Mouse (Mus musculus): ENCODE data around the gene Nim1k. TPM values are rescaled to one million over a fixed set of nuclear protein-coding genes. Genes with fewer than 3 reads are reported as not detected.

The Nim1k gene
- polyA plus RNA-seq, 1 experiment from 2014 or later: 0.47 TPM

DNA sequence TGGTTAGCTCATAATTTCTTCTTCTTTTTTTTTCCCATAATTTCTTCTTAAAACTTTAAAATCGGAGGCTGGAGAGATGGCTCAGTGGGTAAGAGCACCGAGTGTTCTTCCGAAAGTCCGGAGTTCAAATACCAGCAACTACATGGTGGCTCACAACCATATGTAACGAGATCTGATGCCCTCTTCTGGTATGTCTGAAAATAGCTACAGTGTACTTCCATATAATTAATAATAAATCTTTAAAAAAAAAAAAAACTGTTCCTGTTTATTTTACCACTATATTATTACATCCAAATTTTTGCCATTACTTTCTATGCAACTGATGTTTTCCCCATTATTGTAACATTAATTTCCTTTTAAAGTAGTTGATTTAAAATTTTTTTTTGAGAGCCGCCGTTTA, 31.1 kb downstream of the Nim1k start:
- H3K4me1 ChIP-seq (replicated peaks): peaks cover 5% of the 10 kb centered on the region; the same call in 1 of the 2 replicates
- H3K4me2 ChIP-seq: no peak overlapping the region
- no peaks in the 10 kb centered on the region for H3K9me3 ChIP-seq (replicated peaks)
- 82% methylated on average over 7 of the region's 7 CpGs for WGBS
- H3K36me3 ChIP-seq: no peaks in the 10 kb centered on the region
- H3K4me3 ChIP-seq: no peak overlapping the region
- H3K27ac ChIP-seq (ENCODE audit: poor library complexity, severe bottlenecking): no peak overlapping the region
- H3K27me3 ChIP-seq (replicated peaks): no peaks in the 10 kb centered on the region
- H3K9ac ChIP-seq: no peak overlapping the region
- no peak for ATAC-seq (ENCODE audit: insufficient number of reproducible peaks, low FRiP score)

DNA sequence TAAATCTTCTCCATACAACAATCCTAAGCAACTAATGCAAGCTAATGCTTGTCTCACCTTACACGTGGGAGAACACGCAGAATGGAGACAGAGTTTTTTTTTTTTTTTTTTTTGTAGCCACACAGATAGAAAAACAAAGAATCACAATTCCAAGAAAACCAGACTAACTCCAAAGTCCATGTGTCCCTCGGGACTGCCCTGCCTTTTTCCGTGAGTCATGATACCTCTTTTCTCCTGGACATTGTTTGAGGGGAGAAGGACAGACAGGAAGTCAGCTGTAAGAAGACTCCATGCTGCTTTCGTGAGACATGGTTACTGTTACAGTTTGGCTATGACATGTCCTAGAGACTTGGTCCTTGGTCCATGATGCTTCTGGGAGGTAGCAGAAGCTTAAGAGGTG, 32.3 kb downstream of the Nim1k start:
- H3K36me3 ChIP-seq: no peaks in the 10 kb centered on the region
- H3K9me3 ChIP-seq (replicated peaks): no peaks in the 10 kb centered on the region
- peaks cover 5% of the 10 kb centered on the region; the same call in 1 of the 2 replicates for H3K4me1 ChIP-seq (replicated peaks)
- H3K27ac ChIP-seq (ENCODE audit: poor library complexity, severe bottlenecking): no peak overlapping the region
- no peaks in the 10 kb centered on the region for H3K27me3 ChIP-seq (replicated peaks)
- H3K4me3 ChIP-seq: no peak overlapping the region
- H3K9ac ChIP-seq: no peak overlapping the region
- 68% methylated on average over 5 of the region's 5 CpGs for WGBS
- no peak for ATAC-seq (ENCODE audit: insufficient number of reproducible peaks, low FRiP score)
- H3K4me2 ChIP-seq: no peak overlapping the region

DNA sequence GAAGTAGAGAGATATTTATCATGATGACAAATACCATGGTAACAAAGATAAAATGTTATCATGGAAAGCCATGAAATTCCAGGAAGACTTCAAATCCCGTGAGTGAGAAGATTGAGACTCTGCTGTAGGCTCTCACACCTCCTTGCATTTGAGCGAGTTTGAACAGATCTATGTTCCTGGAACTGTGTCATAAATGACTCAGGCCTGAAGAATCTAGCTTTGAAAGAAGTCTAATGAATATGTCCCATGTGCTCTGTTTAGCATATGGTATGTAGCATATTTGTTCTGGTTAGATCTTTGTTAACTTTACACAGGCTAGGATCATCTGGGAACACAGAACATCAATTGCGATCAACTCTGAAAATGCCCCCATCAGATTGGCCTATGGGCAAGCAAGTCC, 33.2 kb downstream of the Nim1k start:
- Histone ChIP-seq H3K4me3 (no peak overlapping the region), H3K4me2 (no peak overlapping the region), H3K27me3 (replicated peaks) (no peaks in the 10 kb centered on the region), H3K36me3 (no peaks in the 10 kb centered on the region), H3K9ac (no peak overlapping the region), H3K4me1 (replicated peaks) (no peaks in the 10 kb centered on the region), H3K9me3 (replicated peaks) (no peaks in the 10 kb centered on the region), H3K27ac (ENCODE audit: poor library complexity, severe bottlenecking) (no peak overlapping the region)
- ATAC-seq (ENCODE audit: insufficient number of reproducible peaks, low FRiP score): no peak
- 75% methylated on average over 3 of the region's 3 CpGs for WGBS

DNA sequence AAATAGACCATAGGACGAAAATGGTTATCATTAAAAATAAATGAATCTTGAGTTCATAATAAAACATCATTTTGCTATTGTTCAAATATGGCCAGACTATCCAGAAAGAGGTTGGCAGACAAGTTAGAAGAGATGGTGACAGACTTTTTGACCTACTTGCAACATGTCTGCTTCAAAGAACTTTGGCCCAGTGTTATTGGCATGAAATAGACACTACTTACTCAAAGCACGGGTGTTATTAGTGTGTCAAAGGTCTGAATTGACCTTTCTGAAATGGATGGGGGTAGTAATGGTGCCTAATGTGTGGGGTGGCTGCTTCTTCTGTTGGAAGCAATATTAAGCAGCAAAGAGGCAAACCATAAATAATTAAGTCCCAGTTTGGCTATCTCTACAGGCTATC, 39.6 kb downstream of the Nim1k start:
- 73% methylated on average over 2 of the region's 2 CpGs for WGBS
- H3K4me3 ChIP-seq: no peak overlapping the region
- no peak overlapping the region for H3K27ac ChIP-seq (ENCODE audit: poor library complexity, severe bottlenecking)
- H3K4me2 ChIP-seq: no peak overlapping the region
- no peaks in the 10 kb centered on the region for H3K27me3 ChIP-seq (replicated peaks)
- no peak overlapping the region for H3K9ac ChIP-seq
- no peaks in the 10 kb centered on the region for H3K36me3 ChIP-seq
- no peaks in the 10 kb centered on the region for H3K4me1 ChIP-seq (replicated peaks)
- H3K9me3 ChIP-seq (replicated peaks): no peaks in the 10 kb centered on the region
- no peak for ATAC-seq (ENCODE audit: insufficient number of reproducible peaks, low FRiP score)

DNA sequence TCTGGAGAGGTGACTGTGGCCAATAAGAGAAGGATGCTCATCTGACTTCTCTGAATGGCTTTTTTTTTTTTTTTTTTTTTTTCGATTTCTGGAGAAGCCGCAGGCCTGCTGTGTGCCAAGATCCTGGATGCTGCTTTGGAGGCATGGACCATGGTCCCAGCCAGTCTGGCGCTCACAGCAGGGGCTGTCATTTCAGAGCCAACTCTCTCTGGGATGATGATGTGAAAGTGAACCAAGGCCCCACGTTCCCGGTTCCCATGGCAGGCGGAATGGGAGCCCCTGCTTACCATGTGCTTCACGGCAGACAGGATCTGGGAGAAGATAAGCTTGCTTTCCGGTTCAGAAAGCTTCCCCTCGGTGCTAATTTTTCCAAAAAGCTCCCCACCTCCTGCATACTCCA, 41.9 kb downstream of the Nim1k start:
- Histone ChIP-seq H3K4me1 (replicated peaks) (0 out of 2 replicates have a peak, but pooled peaks cover 6% of the 10 kb centered on the region), H3K4me3 (no peak overlapping the region), H3K4me2 (no peak overlapping the region), H3K9ac (no peak overlapping the region), H3K27me3 (replicated peaks) (no peaks in the 10 kb centered on the region), H3K9me3 (replicated peaks) (no peaks in the 10 kb centered on the region), H3K27ac (ENCODE audit: poor library complexity, severe bottlenecking) (no peak overlapping the region), H3K36me3 (peaks cover 20% of the 10 kb centered on the region)
- ATAC-seq (ENCODE audit: insufficient number of reproducible peaks, low FRiP score): no peak
- WGBS: 48% methylated on average over 9 of the region's 9 CpGs

DNA sequence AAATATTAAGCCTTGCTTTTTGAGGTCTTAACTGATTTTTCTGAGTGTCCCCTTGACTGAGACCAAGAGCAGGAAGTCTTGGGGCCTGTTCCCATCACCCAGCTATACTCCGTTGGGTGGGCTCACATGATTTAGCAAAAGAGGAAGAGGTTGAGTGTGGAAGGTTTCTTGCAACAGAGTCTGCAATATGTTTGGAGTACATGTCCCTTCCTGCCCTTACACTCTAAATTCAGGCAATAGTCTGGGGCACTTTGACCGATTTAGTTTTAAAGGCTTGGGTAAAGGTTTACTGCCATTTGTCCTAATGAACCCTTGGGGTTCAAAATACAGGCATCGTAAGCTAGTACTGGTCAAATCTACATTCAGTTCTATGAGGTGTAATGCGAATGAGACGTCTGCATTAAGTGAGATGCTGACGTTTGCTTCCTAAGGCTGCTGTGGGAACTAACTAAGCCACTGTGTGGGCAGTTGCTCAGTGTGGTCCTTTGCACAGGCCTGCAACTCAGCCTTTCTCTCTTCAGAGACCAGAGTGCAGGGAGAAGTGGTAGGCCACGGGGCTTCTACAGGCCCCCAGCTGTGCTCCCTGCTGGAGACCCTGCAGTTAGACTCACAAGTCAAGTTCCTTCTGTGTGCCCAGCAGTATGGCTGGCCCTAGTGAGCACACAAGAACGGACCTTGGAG, 42.4 kb downstream of the Nim1k start:
- 64% methylated on average over 8 of the region's 8 CpGs for WGBS
- no peak for ATAC-seq (ENCODE audit: insufficient number of reproducible peaks, low FRiP score)
- H3K36me3 ChIP-seq: peaks cover 24% of the 10 kb centered on the region

DNA sequence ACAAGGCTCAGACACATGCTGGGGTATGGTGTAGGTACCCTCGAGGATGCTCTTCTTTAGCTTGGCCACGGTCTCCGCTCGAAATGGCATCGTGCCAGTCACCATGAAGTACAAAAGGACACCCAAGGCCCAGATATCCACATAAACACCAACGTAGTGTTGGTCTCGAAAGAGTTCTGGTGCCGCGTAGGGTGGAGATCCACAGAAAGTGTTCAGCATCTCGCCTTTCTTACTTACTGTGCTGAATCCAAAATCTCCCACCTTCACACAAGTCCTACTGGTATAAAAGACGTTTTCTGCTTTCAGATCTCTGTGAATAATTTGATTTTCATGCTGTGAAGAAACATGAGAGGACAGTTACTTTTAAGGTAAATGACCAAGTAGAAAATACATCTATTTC, 43.2 kb downstream of the Nim1k start:
- no peak overlapping the region for H3K27ac ChIP-seq (ENCODE audit: poor library complexity, severe bottlenecking)
- peaks cover 24% of the 10 kb centered on the region for H3K36me3 ChIP-seq
- no peak overlapping the region for H3K9ac ChIP-seq
- no peaks in the 10 kb centered on the region for H3K27me3 ChIP-seq (replicated peaks)
- ATAC-seq (ENCODE audit: insufficient number of reproducible peaks, low FRiP score): no peak
- H3K9me3 ChIP-seq (replicated peaks): no peaks in the 10 kb centered on the region
- 91% methylated on average over 11 of the region's 11 CpGs for whole genome bisulfite sequencing
- H3K4me3 ChIP-seq: no peak overlapping the region
- 0 out of 2 replicates have a peak, but pooled peaks cover 6% of the 10 kb centered on the region for H3K4me1 ChIP-seq (replicated peaks)
- H3K4me2 ChIP-seq: no peak overlapping the region

More for the DNA sequence above, 42.4 kb downstream of the Nim1k start:
- Histone ChIP-seq H3K9ac (no peak overlapping the region), H3K27ac (ENCODE audit: poor library complexity, severe bottlenecking) (no peak overlapping the region), H3K4me2 (no peak overlapping the region), H3K4me1 (replicated peaks) (0 out of 2 replicates have a peak, but pooled peaks cover 6% of the 10 kb centered on the region), H3K4me3 (no peak overlapping the region), H3K27me3 (replicated peaks) (no peaks in the 10 kb centered on the region), H3K9me3 (replicated peaks) (no peaks in the 10 kb centered on the region)

DNA sequence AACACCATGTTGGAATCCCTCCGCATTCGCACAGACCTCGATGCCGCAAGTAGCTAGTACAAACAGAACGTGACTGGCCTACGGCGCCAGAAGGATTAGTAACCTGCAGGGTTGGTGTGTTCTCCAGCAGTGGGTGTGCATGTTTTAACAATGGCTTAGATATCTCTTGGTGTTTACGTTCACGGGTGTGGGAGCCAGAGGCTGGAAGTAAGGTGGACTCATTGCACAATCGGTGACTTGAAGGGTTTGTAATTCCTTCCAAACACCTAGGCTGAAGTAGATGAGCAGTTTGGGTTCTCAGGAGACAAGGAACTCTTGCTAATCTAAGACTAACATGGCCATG, 45.4 kb downstream of the Nim1k start:
- Histone ChIP-seq H3K36me3 (peaks cover 39% of the 10 kb centered on the region), H3K27me3 (replicated peaks) (no peaks in the 10 kb centered on the region), H3K4me1 (replicated peaks) (0 out of 2 replicates have a peak, but pooled peaks cover 6% of the 10 kb centered on the region), H3K9ac (no peak overlapping the region), H3K9me3 (replicated peaks) (no peaks in the 10 kb centered on the region), H3K4me3 (no peak overlapping the region), H3K4me2 (no peak overlapping the region), H3K27ac (ENCODE audit: poor library complexity, severe bottlenecking) (no peak overlapping the region)
- no peak for ATAC-seq (ENCODE audit: insufficient number of reproducible peaks, low FRiP score)
- WGBS: 85% methylated on average over 10 of the region's 10 CpGs

DNA sequence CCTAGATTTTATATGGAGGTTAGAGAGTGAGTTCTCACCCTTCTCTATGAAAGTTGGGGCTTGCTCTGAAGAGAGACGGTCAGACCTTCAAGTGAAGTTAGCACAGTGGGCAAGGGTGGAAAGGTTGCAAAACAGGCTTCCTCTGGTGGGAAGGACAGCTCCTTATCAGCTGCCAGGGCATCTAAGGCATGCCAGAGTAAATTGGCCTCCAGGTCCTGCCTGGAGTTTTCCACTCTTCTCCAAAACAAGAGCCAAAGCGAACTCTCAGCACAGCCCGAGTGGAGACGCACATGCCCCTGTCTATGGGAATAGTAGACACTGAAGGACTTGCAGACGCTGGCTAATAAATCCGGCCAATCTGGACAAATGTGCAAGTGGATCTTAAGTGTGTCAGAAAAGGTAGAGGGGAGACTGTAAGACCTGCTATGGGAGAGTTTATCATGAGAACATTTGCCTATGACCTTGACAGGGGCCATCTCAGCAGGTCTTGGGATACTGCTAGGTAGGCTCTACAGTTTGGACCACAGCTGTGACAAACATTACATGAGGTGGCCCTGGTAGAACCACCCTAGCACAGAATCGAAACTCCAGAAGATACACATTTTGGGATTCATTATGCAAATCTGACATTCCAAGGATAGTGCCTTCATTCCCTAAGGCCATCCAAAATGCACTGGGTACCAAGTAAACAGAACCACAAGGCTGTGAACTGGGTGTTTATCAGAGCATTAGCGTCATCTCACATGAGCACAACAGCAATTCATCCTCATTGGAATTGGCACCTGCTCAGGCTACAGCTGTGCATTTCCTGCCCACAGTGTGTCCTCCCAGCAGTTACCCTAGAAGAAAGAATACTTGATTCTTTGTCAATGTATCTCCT, 46.1 kb downstream of the Nim1k start:
- 79% methylated on average over 8 of the region's 8 CpGs for WGBS
- no peak overlapping the region for H3K9ac ChIP-seq
- no peak for ATAC-seq (ENCODE audit: insufficient number of reproducible peaks, low FRiP score)
- H3K27me3 ChIP-seq (replicated peaks): no peaks in the 10 kb centered on the region
- no peaks in the 10 kb centered on the region for H3K9me3 ChIP-seq (replicated peaks)
- H3K27ac ChIP-seq (ENCODE audit: poor library complexity, severe bottlenecking): 0 out of 2 replicates have a peak overlapping the region, but pooled peaks have one; percentile 2
- H3K4me1 ChIP-seq (replicated peaks): 0 out of 2 replicates have a peak, but pooled peaks cover 6% of the 10 kb centered on the region
- H3K4me3 ChIP-seq: no peak overlapping the region
- H3K36me3 ChIP-seq: peaks cover 43% of the 10 kb centered on the region
- H3K4me2 ChIP-seq: no peak overlapping the region

DNA sequence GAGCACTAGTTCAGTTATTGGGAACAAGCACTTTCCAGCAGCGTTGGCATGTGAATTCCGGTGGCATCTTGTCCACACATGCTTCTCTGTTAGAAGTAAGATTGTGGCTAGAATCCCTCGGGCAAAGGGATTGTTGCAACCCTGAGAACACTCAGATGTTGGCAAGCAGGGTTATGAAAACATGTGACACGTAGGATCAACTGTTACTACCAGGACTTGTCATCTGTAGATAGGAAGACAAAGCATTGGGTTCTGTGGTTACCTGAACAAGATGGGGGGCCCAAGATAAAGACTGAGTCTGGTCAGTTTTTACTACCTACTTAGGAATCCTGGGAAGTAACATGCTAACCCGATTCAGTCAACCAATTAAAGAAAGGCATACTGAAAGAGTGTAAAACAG, 46.7 kb downstream of the Nim1k start:
- Histone ChIP-seq H3K4me2 (no peak overlapping the region), H3K4me1 (replicated peaks) (0 out of 2 replicates have a peak, but pooled peaks cover 6% of the 10 kb centered on the region), H3K36me3 (peaks cover 49% of the 10 kb centered on the region), H3K27me3 (replicated peaks) (no peaks in the 10 kb centered on the region), H3K27ac (ENCODE audit: poor library complexity, severe bottlenecking) (0 out of 2 replicates have a peak overlapping the region, but pooled peaks have one; percentile 2), H3K9me3 (replicated peaks) (no peaks in the 10 kb centered on the region), H3K4me3 (no peak overlapping the region), H3K9ac (no peak overlapping the region)
- 80% methylated on average over 5 of the region's 5 CpGs for WGBS
- no peak for ATAC-seq (ENCODE audit: insufficient number of reproducible peaks, low FRiP score)

DNA sequence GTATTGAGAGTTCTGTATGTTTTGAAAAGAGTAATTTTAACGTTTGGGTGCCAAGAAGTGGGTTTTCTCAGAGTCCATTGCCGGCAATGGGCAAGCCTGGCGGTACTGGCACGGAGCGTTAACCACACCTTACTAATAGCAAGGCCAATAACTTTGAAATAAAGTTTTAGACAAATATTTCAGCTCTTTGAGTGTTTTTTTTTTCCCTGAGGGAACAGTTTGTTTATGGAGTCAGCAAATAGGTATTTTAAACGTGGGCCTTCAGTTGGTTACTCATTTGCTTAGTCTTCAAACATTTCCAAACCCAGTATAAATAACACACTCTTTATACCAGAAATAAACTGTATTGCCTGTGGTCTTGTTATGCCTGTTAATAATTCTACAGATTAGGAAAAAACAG, 47.8 kb downstream of the Nim1k start:
- no peak for ATAC-seq (ENCODE audit: insufficient number of reproducible peaks, low FRiP score)
- Histone ChIP-seq H3K4me2 (no peak overlapping the region), H3K4me3 (no peak overlapping the region), H3K36me3 (peaks cover 54% of the 10 kb centered on the region), H3K27ac (ENCODE audit: poor library complexity, severe bottlenecking) (no peak overlapping the region), H3K9me3 (replicated peaks) (no peaks in the 10 kb centered on the region), H3K9ac (no peak overlapping the region), H3K4me1 (replicated peaks) (0 out of 2 replicates have a peak, but pooled peaks cover 6% of the 10 kb centered on the region), H3K27me3 (replicated peaks) (no peaks in the 10 kb centered on the region)
- 92% methylated on average over 6 of the region's 6 CpGs for WGBS

Measured in heart, embryonic 12.5 days (tissue).